Mouse (Mus musculus) myocyte (in vitro differentiated cells): ENCODE measurements around the gene Gys2. TPM values are rescaled to one million over a fixed set of nuclear protein-coding genes. Genes with fewer than 3 reads are reported as not detected.

Experiments
- H3K27me3 ChIP-seq: one replicate; pipeline ENCODE4 v1.6.1; 2011; ENCODE audit not compliant: control insufficient read depth, insufficient read depth, insufficient read length
- H3K36me3 ChIP-seq: one replicate; pipeline ENCODE4 v1.6.1; 2011; ENCODE audit not compliant: control insufficient read depth, insufficient read depth
- H3K4me2 ChIP-seq: one replicate; pipeline ENCODE4 v1.6.1; 2011; ENCODE audit warnings: low read depth, control low read depth
- H3K4me3 ChIP-seq: one replicate; pipeline ENCODE4 v1.5.1; 2011; ENCODE audit warnings: mild to moderate bottlenecking, control low read depth, moderate library complexity
- H3K79me2 ChIP-seq: one replicate; pipeline ENCODE4 v1.6.1; 2011; ENCODE audit not compliant: control insufficient read depth, insufficient read depth
- H3ac ChIP-seq: one replicate; pipeline ENCODE4 v1.6.1; 2011; ENCODE audit not compliant: control insufficient read depth, insufficient read length
- CEBPB ChIP-seq: IDR thresholded peaks from 2 replicates; pipeline ENCODE4 v1.6.1; 2011; ENCODE audit warnings: mild to moderate bottlenecking, moderate library complexity; ENCODE audit not compliant: poor library complexity, insufficient read depth, severe bottlenecking
- E2F4 ChIP-seq: IDR thresholded peaks from one replicate; pipeline ENCODE4 v1.6.1; 2011; ENCODE audit warnings: mild to moderate bottlenecking, control low read depth, moderate library complexity; ENCODE audit not compliant: insufficient read depth
- MAX ChIP-seq: IDR thresholded peaks from one replicate; pipeline ENCODE4 v1.6.1; 2011; ENCODE audit warnings: low read depth, mild to moderate bottlenecking, control low read depth
- MYOD1 ChIP-seq, 3 experiments: IDR thresholded peaks; one replicate each; pipeline ENCODE4 v1.6.1; 2011; ENCODE audit warnings: control low read depth in 2 of 3, low read depth in 2 of 3, mild to moderate bottlenecking in 2 of 3, moderate library complexity in 1 of 3; ENCODE audit not compliant: insufficient read length in 2 of 3, control insufficient read depth in 1 of 3
- MYOG ChIP-seq, 3 experiments: IDR thresholded peaks; one replicate each; pipeline ENCODE4 v1.6.1; 2011; ENCODE audit warnings: control low read depth in 2 of 3, low read depth in 2 of 3, mild to moderate bottlenecking in 2 of 3; ENCODE audit not compliant: insufficient read length in 2 of 3, control insufficient read depth in 1 of 3, insufficient read depth in 1 of 3
- POLR2A ChIP-seq: IDR thresholded peaks from one replicate; pipeline ENCODE4 v1.6.1; 2011; ENCODE audit warnings: low read depth, mild to moderate bottlenecking, control low read depth, moderate library complexity; ENCODE audit not compliant: insufficient read length
- POLR2AphosphoS2 ChIP-seq: IDR thresholded peaks from one replicate; pipeline ENCODE4 v1.6.1; 2011; ENCODE audit warnings: low read depth, control low read depth; ENCODE audit not compliant: insufficient read length
- REST ChIP-seq: IDR thresholded peaks from one replicate; pipeline ENCODE4 v1.6.1; 2011; ENCODE audit warnings: mild to moderate bottlenecking, control low read depth, moderate library complexity; ENCODE audit not compliant: insufficient read depth, insufficient read length
- SRF ChIP-seq: IDR thresholded peaks from one replicate; pipeline ENCODE4 v1.6.1; 2011; ENCODE audit warnings: low read depth; ENCODE audit not compliant: control insufficient read depth, insufficient read length
- TCF12 ChIP-seq: IDR thresholded peaks from one replicate; pipeline ENCODE4 v1.6.1; 2011; ENCODE audit warnings: mild to moderate bottlenecking, control low read depth; ENCODE audit not compliant: poor library complexity, insufficient read depth, severe bottlenecking
- TCF3 ChIP-seq: IDR thresholded peaks from one replicate; pipeline ENCODE4 v1.6.1; 2011; ENCODE audit warnings: low read depth, control low read depth; ENCODE audit not compliant: insufficient read length
- USF1 ChIP-seq: IDR thresholded peaks from one replicate; pipeline ENCODE4 v1.6.1; 2011; ENCODE audit warnings: low read depth, mild to moderate bottlenecking, control low read depth, moderate library complexity
- polyA plus RNA-seq: library from polyadenylated mRNA; unstranded; fragments of >200 nt; fragmentation: generic; extraction: Trizol; gene quantifications from one replicate; pipeline ENCODE4 v1.2.1, GENCODE M21; 2012; ENCODE audit warnings: missing spikeins

Gys2 gene
- polyA plus RNA-seq, 1 experiment: not detected

DNA sequence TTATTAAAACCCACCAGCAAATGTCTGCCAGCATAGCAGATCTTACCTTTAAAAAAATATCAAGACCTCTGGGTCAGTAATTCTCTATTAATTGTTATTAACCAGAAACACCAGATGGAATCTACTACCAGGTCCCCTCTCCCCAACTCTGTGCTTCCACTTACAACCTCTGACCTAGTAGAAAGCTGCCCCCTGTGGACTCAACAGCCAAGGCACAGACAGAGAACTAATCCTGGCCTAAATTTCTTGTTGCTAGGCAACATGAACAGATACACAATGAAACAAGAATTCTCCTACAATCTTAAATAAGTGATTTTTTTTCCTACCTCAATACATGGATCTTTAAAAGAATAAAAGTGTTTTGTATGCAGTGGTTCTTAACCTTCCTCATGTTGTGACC is 43.8 kb downstream of the Gys2 start:
- H3ac ChIP-seq: no peak overlapping the region
- no peak for TF ChIP-seq MYOD1 (IDR thresholded peaks at IDR 0.05; ENCODE audit: control insufficient read depth in 1 of 3, insufficient read length in 2 of 3, low read depth in 2 of 3)
- TF ChIP-seq USF1: no peak
- TF ChIP-seq MYOG (IDR thresholded peaks at IDR 0.05; ENCODE audit: control insufficient read depth in 1 of 3, insufficient read depth in 1 of 3, insufficient read length in 2 of 3, low read depth in 2 of 3): no peak
- no peak for TF ChIP-seq REST
- TF ChIP-seq E2F4: no peak
- TF ChIP-seq CEBPB: no peak
- TF ChIP-seq SRF: no peak
- TF ChIP-seq POLR2AphosphoS2: no peak
- TF ChIP-seq TCF3: no peak
- no peak for TF ChIP-seq MAX
- no peak for TF ChIP-seq POLR2A
- no peak for TF ChIP-seq TCF12
- H3K4me3 ChIP-seq: no peak overlapping the region
- no peaks in the 10 kb centered on the region for H3K36me3 ChIP-seq
- no peaks in the 10 kb centered on the region for H3K79me2 ChIP-seq
- no peaks in the 10 kb centered on the region for H3K27me3 ChIP-seq
- H3K4me2 ChIP-seq: no peak overlapping the region

- Histone ChIP-seq H3ac (no peak overlapping the region), H3K27me3 (no peaks in the 10 kb centered on the region), H3K79me2 (no peaks in the 10 kb centered on the region), H3K36me3 (no peaks in the 10 kb centered on the region), H3K4me2 (no peak overlapping the region), H3K4me3 (no peak overlapping the region)
- no peak for TF ChIP-seq MAX
- TF ChIP-seq USF1: no peak
- TF ChIP-seq POLR2AphosphoS2: no peak
- TF ChIP-seq SRF: no peak
- TF ChIP-seq POLR2A: no peak
- TF ChIP-seq MYOD1 (IDR thresholded peaks at IDR 0.05; ENCODE audit: control insufficient read depth in 1 of 3, insufficient read length in 2 of 3, low read depth in 2 of 3): no peak
- TF ChIP-seq REST: no peak
- TF ChIP-seq CEBPB: no peak
Observed at GRCm38 (mm10) chr6:142424976-142425375, 47.9 kb downstream of the Gys2 start.

DNA sequence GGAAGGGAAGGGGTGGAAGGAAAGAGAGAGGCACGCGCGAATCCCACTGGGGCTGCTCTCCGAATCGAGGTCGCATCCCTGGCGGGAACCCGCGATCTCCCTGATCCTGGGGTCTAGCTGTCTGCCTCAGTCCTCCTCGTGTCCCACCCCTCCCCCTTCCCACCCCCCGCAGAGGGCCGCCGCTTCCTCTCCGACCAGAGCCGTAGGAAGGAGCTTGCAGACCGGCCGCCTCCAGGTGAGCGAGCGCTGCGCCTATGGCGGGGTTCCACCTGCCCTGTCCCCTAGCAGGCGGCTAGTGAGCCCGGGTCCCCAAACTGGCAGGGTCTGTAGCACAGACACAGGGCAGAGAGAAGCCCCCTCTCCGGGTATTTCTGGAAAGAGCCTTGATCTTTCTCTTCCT is 58.3 kb downstream of the Gys2 start:
- TF ChIP-seq SRF (no peak), E2F4 (no peak), POLR2AphosphoS2 (no peak), MYOG (IDR thresholded peaks at IDR 0.05; ENCODE audit: control insufficient read depth in 1 of 3, insufficient read depth in 1 of 3, insufficient read length in 2 of 3, low read depth in 2 of 3) (no peak), REST (no peak), MYOD1 (IDR thresholded peaks at IDR 0.05; ENCODE audit: control insufficient read depth in 1 of 3, insufficient read length in 2 of 3, low read depth in 2 of 3) (no peak), MAX (no peak), CEBPB (no peak), POLR2A (no peak), USF1 (no peak), TCF12 (no peak), TCF3 (no peak)
- H3ac ChIP-seq: no peak overlapping the region
- H3K4me2 ChIP-seq: no peak overlapping the region
- no peaks in the 10 kb centered on the region for H3K27me3 ChIP-seq
- no peak overlapping the region for H3K4me3 ChIP-seq
- peaks cover 4% of the 10 kb centered on the region for H3K36me3 ChIP-seq
- H3K79me2 ChIP-seq: no peaks in the 10 kb centered on the region

GRCm38 (mm10) chr6:142413845-142414244 is 59.1 kb downstream of the Gys2 start:
- Histone ChIP-seq H3K36me3 (peaks cover 2% of the 10 kb centered on the region), H3K79me2 (no peaks in the 10 kb centered on the region), H3K27me3 (no peaks in the 10 kb centered on the region), H3K4me3 (no peak overlapping the region), H3K4me2 (no peak overlapping the region), H3ac (no peak overlapping the region)
- no peak for TF ChIP-seq SRF
- no peak for TF ChIP-seq TCF3
- TF ChIP-seq MYOD1 (IDR thresholded peaks at IDR 0.05; ENCODE audit: control insufficient read depth in 1 of 3, insufficient read length in 2 of 3, low read depth in 2 of 3): no peak
- TF ChIP-seq MAX: no peak

DNA sequence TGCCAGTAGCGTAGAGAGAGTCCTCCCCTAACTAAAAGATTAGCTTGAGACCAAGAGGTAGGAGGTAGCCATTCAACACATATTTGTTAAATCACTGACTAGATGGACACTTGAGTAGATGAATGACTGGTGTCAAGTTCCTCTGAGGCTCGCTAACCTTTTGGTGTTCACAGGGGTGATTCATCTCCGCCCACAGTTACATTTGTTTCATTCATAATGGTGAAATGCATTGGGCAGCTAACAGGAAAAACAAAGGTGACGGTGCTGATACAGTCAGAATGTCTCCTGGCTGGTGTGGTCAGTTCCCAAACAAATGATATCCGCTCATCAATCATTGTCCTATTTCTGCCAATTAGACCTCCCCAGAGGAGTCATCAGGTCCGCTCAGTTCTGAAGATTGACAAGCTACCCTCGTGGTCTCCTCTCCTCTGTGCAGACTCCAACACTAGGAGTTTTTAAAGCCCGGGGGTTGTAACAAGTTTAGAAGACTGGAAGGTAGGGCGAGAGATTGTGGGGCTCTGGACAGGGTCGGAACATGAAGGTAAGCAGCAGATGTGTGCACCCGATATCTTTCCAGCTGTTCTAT is 59.9 kb downstream of the Gys2 start, which contains the start of gene Spx:
TSS of gene Spx (plus strand) at position 536 of the 586 bp plus-strand sequence.
- Histone ChIP-seq H3K4me3 (no peak within 1 kb of the TSS), H3K79me2 (no peaks in the 10 kb centered on the region), H3K27me3 (no peaks in the 10 kb centered on the region), H3K4me2 (no peak within 1 kb of the TSS), H3ac (no peak within 1 kb of the TSS), H3K36me3 (no peaks in the 10 kb centered on the region)
- TF ChIP-seq REST: no peak
- no peak for TF ChIP-seq USF1
- TF ChIP-seq MYOG (IDR thresholded peaks at IDR 0.05; ENCODE audit: control insufficient read depth in 1 of 3, insufficient read depth in 1 of 3, insufficient read length in 2 of 3, low read depth in 2 of 3): no peak
- TF ChIP-seq MYOD1 (IDR thresholded peaks at IDR 0.05; ENCODE audit: control insufficient read depth in 1 of 3, insufficient read length in 2 of 3, low read depth in 2 of 3): no peak
- TF ChIP-seq E2F4: no peak
- TF ChIP-seq MAX: no peak
- no peak for TF ChIP-seq CEBPB
